Mouse (Mus musculus): ENCODE data around the gene Hdac6. TPM values are rescaled to one million over a fixed set of nuclear protein-coding genes. Genes with fewer than 3 reads are reported as not detected.
"Not testable (repeated sequence)": the region's sequence is repeated elsewhere in the genome, so short reads cannot be mapped to it uniquely, and the experiment has no call there.

The Hdac6 gene
- polyA plus RNA-seq, 1 experiment from 2014 or later, result 46.0 TPM

DNA sequence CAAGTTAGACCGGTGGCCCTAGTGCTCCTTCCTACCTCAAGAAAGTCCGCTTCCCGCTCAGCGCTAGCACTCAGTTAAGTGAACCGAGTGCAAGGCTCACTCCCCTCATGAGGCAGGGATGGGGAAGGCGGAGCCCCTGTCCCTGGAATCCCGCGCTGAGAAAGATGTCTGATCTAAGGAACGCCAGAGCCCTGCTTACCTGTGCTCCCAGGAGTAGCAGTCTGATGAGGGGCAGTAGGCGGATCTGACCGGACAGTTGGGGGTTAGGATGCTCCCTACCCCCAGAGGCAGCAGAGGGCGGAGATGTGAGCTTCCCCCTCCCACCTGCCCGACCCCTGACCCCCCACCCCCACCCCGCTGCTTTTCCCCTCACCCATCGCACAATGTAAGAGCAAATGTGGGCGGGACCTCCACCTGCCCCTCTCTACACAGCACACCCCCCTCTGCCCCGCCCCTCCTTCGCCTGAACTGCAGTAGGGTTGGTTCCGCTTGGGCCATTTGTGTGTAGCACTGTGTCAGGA lies 19.4 kb downstream of the Hdac6 start, which contains the start of gene Eras:
TSS of gene Eras (minus strand) at position 338 of the 521 bp plus-strand sequence.
- H3K9me3 ChIP-seq (ENCODE audit: control insufficient read depth, low read length), result 0 out of 2 replicates have a peak, but pooled peaks cover 2% of the 10 kb centered on the region
- DNase-seq (ENCODE audit: low spot score) (no peak), ATAC-seq (ENCODE audit: low FRiP score) (0 out of 2 replicates have a peak, but pooled peaks have one; percentile 40)

DNA sequence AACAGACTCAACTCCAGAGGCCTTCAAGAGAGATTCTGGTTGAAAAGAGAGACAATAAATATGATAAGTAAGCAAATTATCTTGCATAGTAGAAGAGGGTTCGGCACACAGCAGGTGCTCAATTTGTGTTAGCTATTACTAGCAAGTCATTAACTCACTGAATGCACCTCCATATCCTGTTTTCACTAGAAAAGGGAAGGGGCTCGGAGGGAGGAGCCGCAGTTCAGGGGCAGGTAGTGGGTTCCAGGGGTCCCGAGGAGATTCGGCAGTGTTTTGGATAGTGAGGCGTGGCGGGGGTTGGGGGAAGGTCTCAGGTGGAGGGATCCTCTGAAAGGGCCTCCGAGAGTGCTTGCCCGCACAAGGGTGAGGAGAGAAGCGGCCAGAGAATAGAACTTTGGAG lies 20.6 kb downstream of the Hdac6 start:
- 15% methylated on average over 10 of the region's 10 CpGs for WGBS
- no peak overlapping the region for H3K4me3 ChIP-seq (ENCODE audit: low read depth, low read length)
- ATAC-seq (ENCODE audit: low FRiP score), result no peak
- no peaks in the 10 kb centered on the region for H3K4me1 ChIP-seq (replicated peaks; ENCODE audit: control insufficient read depth, insufficient read depth, low read length)
- DNase-seq (ENCODE audit: low spot score), result no peak
- no peaks in the 10 kb centered on the region for H3K36me3 ChIP-seq (ENCODE audit: control insufficient read depth, insufficient read depth, low read length)
- H3K9me3 ChIP-seq (ENCODE audit: control insufficient read depth, low read length), result 0 out of 2 replicates have a peak, but pooled peaks cover 2% of the 10 kb centered on the region
- no peak overlapping the region for H3K27ac ChIP-seq (ENCODE audit: low read depth, low read length)
- no peak overlapping the region for H3K4me2 ChIP-seq (replicated peaks; ENCODE audit: low read depth, low read length)
- H3K9ac ChIP-seq (ENCODE audit: low read depth, low read length), result no peak overlapping the region
- peaks cover 33% of the 10 kb centered on the region; the same call in 1 of the 2 replicates for H3K27me3 ChIP-seq (ENCODE audit: control insufficient read depth, insufficient read depth, low read length)

More for the DNA sequence above, 19.4 kb downstream of the Hdac6 start, which contains the start of gene Eras:
- H3K4me3 ChIP-seq (ENCODE audit: low read depth, low read length), result no peak within 1 kb of the TSS
- H3K4me2 ChIP-seq (replicated peaks; ENCODE audit: low read depth, low read length), result no peak within 1 kb of the TSS
- WGBS, result 24% methylated on average over 17 of the region's 19 CpGs
- no peak within 1 kb of the TSS for H3K27ac ChIP-seq (ENCODE audit: low read depth, low read length)
- no peak within 1 kb of the TSS for H3K9ac ChIP-seq (ENCODE audit: low read depth, low read length)
- no peaks in the 10 kb centered on the region for H3K36me3 ChIP-seq (ENCODE audit: control insufficient read depth, insufficient read depth, low read length)
- H3K4me1 ChIP-seq (replicated peaks; ENCODE audit: control insufficient read depth, insufficient read depth, low read length), result no peaks in the 10 kb centered on the region
- peaks cover 23% of the 10 kb centered on the region; the same call in 1 of the 2 replicates for H3K27me3 ChIP-seq (ENCODE audit: control insufficient read depth, insufficient read depth, low read length)

DNA sequence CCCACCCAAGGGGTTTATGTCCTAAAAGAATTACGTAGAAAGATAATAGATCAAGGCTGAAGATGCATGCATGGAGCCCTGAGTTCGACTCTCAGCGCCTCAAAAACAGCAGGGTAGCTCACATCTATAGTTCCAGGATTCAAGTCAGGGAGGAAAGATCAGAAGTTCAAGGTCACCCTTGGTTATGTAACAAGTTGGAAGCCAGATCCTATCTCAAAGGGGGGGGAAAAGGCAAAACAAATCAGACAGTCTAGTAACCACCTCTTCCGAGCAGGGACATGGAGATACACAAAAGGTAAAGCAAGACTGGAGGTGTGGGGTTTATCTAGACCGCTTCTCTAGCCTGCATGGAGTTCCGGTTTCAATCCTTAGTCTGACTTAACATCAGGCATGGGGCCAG lies 21.4 kb downstream of the Hdac6 start:
- H3K9ac ChIP-seq (ENCODE audit: low read depth, low read length), result no peak overlapping the region
- no peak overlapping the region for H3K27ac ChIP-seq (ENCODE audit: low read depth, low read length)
- no peaks in the 10 kb centered on the region for H3K4me1 ChIP-seq (replicated peaks; ENCODE audit: control insufficient read depth, insufficient read depth, low read length)
- no peaks in the 10 kb centered on the region for H3K36me3 ChIP-seq (ENCODE audit: control insufficient read depth, insufficient read depth, low read length)
- 78% methylated on average over 6 of the region's 6 CpGs for WGBS
- ATAC-seq (ENCODE audit: low FRiP score), result no peak
- H3K4me2 ChIP-seq (replicated peaks; ENCODE audit: low read depth, low read length), result no peak overlapping the region
- no peak overlapping the region for H3K4me3 ChIP-seq (ENCODE audit: low read depth, low read length)
- H3K27me3 ChIP-seq (ENCODE audit: control insufficient read depth, insufficient read depth, low read length), result peaks cover 33% of the 10 kb centered on the region; the same call in 1 of the 2 replicates
- no peak for DNase-seq (ENCODE audit: low spot score)
- 0 out of 2 replicates have a peak, but pooled peaks cover 2% of the 10 kb centered on the region for H3K9me3 ChIP-seq (ENCODE audit: control insufficient read depth, low read length)

DNA sequence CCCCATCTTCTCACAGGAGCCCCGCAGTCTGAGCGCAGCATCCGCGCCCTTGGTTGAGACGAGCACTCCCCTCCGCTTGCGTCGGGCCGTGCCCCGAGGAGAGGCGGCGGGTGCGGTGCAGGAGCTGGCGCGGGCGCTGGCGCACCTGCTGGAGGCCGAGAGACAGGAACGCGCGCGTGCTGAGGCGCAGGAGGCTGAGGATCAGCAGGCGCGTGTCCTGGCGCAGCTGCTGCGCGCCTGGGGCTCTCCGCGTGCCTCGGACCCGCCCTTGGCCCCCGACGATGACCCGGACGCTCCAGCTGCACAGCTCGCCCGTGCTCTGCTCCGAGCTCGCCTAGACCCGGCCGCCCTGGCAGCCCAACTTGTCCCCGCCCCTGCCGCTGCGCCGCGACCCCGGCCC lies 25.7 kb downstream of the Hdac6 start:
- Histone ChIP-seq H3K27ac (ENCODE audit: low read depth, low read length) (no peak overlapping the region), H3K9me3 (ENCODE audit: control insufficient read depth, low read length) (no peaks in the 10 kb centered on the region), H3K9ac (ENCODE audit: low read depth, low read length) (peak overlapping the region; percentile 33; the same call in 1 of the 2 replicates), H3K4me3 (ENCODE audit: low read depth, low read length) (peak overlapping the region; percentile 28), H3K4me1 (replicated peaks; ENCODE audit: control insufficient read depth, insufficient read depth, low read length) (no peaks in the 10 kb centered on the region), H3K27me3 (ENCODE audit: control insufficient read depth, insufficient read depth, low read length) (peaks cover 28% of the 10 kb centered on the region; the same call in 1 of the 2 replicates), H3K36me3 (ENCODE audit: control insufficient read depth, insufficient read depth, low read length) (no peaks in the 10 kb centered on the region), H3K4me2 (replicated peaks; ENCODE audit: low read depth, low read length) (peak overlapping the region; percentile 38)
- DNase-seq (ENCODE audit: low spot score) (peak; percentile 44), ATAC-seq (ENCODE audit: low FRiP score) (peak; percentile 25; the same call in 1 of the 2 replicates)
- WGBS, result 6% methylated on average over 41 of the region's 48 CpGs

DNA sequence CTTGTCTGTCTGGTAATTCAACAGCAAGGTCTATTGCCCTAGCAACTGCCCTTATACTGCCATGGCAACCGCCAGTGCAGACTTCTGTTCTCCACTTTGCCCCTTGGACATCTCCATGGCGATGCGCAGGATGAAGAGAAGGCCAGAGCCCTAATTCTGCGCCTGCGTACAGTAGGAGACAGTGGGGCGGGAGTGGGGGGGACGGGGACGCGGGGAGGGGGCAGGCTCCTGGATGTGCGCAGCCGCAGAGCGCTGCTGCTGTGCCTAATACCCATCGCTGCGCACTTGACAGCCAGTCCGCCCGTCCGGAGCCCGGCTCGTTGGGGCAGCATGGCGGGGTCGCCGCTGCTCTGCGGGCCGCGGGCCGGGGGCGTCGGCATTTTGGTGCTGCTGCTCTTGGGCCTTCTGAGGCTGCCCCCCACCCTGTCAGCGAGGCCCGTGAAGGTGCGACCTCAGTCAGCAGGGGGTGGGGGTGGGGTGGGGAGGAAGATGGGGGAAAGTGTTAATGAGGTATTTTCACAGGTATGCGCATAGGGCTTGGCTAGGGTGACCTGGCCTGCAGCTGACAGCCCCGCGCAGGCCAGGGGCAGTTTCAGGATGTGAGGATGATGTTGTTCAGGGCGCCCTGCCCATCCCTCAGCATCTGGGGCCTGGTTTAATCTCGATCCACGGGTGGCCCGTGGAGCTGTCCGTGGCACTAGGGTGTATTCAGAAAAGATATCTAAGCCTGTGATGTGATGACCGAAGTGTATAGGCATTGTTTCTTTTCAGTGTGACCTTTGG lies 27.9 kb downstream of the Hdac6 start, which contains the start of gene Pcsk1n:
TSS of gene Pcsk1n (plus strand) at position 222 of the 783 bp plus-strand sequence.
- Histone ChIP-seq H3K9me3 (ENCODE audit: control insufficient read depth, low read length) (no peaks in the 10 kb centered on the region), H3K9ac (ENCODE audit: low read depth, low read length) (peak within 1 kb of the TSS; percentile 42; the same call in 1 of the 2 replicates), H3K27me3 (ENCODE audit: control insufficient read depth, insufficient read depth, low read length) (peaks cover 19% of the 10 kb centered on the region; the same call in 1 of the 2 replicates), H3K4me1 (replicated peaks; ENCODE audit: control insufficient read depth, insufficient read depth, low read length) (no peaks in the 10 kb centered on the region), H3K4me3 (ENCODE audit: low read depth, low read length) (peak within 1 kb of the TSS; percentile 36), H3K4me2 (replicated peaks; ENCODE audit: low read depth, low read length) (peak within 1 kb of the TSS; percentile 48), H3K36me3 (ENCODE audit: control insufficient read depth, insufficient read depth, low read length) (no peaks in the 10 kb centered on the region), H3K27ac (ENCODE audit: low read depth, low read length) (peak within 1 kb of the TSS; percentile 78)
- WGBS, result 17% methylated on average over 26 of the region's 40 CpGs
- DNase-seq (ENCODE audit: low spot score) (peak; percentile 77), ATAC-seq (ENCODE audit: low FRiP score) (peak; percentile 94)

DNA sequence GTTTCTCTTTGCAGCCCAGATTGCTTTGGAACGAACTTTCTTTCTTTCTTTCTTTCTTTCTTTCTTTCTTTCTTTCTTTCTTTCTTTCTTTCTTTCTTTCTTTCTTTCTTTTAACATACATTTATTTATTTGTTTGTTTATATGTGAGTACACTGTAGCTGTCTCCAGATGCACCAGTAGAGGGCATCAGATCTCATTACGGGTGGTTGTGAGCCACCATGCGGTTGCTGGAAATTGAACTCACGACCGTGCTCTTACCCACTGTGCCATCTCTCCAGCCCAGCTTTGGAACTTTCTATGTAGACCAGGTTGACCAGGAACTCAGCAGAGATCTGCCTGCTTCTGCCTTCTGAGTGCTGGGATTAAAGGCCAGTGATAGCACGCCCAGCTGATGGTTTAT lies 29.7 kb downstream of the Hdac6 start:
- not testable (repeated sequence) for H3K9me3 ChIP-seq (ENCODE audit: control insufficient read depth, low read length); H3K27me3 ChIP-seq (ENCODE audit: control insufficient read depth, insufficient read depth, low read length); ATAC-seq (ENCODE audit: low FRiP score); H3K4me2 ChIP-seq (replicated peaks; ENCODE audit: low read depth, low read length); H3K4me3 ChIP-seq (ENCODE audit: low read depth, low read length); DNase-seq (ENCODE audit: low spot score); H3K9ac ChIP-seq (ENCODE audit: low read depth, low read length); H3K36me3 ChIP-seq (ENCODE audit: control insufficient read depth, insufficient read depth, low read length); H3K27ac ChIP-seq (ENCODE audit: low read depth, low read length); H3K4me1 ChIP-seq (replicated peaks; ENCODE audit: control insufficient read depth, insufficient read depth, low read length)
- WGBS, result 70% methylated on average over 6 of the region's 6 CpGs

DNA sequence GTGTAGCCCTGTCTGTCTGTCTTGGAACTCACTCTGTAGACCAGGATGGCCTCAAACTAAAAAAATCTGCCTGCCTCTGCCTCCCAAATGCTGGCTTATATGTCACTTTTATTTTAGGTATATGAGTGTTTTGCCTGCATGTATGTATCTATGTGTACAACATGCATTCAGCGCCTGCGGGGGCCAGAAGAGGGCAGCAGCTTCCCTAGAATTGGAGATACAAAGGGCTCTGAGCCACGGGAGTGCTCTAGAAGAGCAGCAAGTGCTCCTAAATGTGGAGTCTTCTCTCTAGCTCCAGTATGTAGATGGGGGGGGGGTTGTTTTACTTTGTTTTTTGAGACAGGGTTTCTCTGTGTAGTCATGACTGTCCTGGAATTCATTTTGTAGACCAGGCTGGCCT lies 32.0 kb downstream of the Hdac6 start:
- 19% methylated on average over 3 of the region's 3 CpGs for WGBS
- H3K27me3 ChIP-seq (ENCODE audit: control insufficient read depth, insufficient read depth, low read length); H3K4me1 ChIP-seq (replicated peaks; ENCODE audit: control insufficient read depth, insufficient read depth, low read length); H3K9ac ChIP-seq (ENCODE audit: low read depth, low read length); H3K27ac ChIP-seq (ENCODE audit: low read depth, low read length); H3K4me3 ChIP-seq (ENCODE audit: low read depth, low read length); DNase-seq (ENCODE audit: low spot score); H3K4me2 ChIP-seq (replicated peaks; ENCODE audit: low read depth, low read length); H3K9me3 ChIP-seq (ENCODE audit: control insufficient read depth, low read length); H3K36me3 ChIP-seq (ENCODE audit: control insufficient read depth, insufficient read depth, low read length); ATAC-seq (ENCODE audit: low FRiP score): not testable (repeated sequence)

DNA sequence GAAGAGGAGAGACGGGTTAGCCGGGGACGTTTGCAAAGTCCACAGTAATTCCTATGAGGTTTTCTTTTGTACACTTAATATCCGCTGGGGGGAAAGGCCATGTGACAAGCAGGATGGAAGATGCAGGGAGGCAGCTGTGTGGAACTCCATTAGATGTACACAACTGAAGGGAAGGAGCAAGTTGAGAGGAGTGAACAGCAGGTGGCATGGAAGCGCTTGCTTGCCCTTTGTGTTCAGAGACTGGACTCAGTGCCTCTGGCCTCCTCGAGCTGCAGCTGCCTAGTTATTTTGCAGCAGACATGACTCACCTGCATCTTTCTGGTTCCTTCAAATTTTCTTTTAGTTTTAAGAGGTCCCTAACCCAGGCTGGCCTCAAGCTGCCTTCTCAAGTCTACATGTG lies 37.2 kb downstream of the Hdac6 start:
- H3K4me2 ChIP-seq (replicated peaks; ENCODE audit: low read depth, low read length), result no peak overlapping the region
- no peak overlapping the region for H3K9ac ChIP-seq (ENCODE audit: low read depth, low read length)
- no peaks in the 10 kb centered on the region for H3K36me3 ChIP-seq (ENCODE audit: control insufficient read depth, insufficient read depth, low read length)
- no peaks in the 10 kb centered on the region for H3K27me3 ChIP-seq (ENCODE audit: control insufficient read depth, insufficient read depth, low read length)
- no peak overlapping the region for H3K27ac ChIP-seq (ENCODE audit: low read depth, low read length)
- 50% methylated on average over 6 of the region's 6 CpGs for WGBS
- H3K4me3 ChIP-seq (ENCODE audit: low read depth, low read length), result no peak overlapping the region
- DNase-seq (ENCODE audit: low spot score) (no peak), ATAC-seq (ENCODE audit: low FRiP score) (no peak)
- no peaks in the 10 kb centered on the region for H3K4me1 ChIP-seq (replicated peaks; ENCODE audit: control insufficient read depth, insufficient read depth, low read length)
- no peaks in the 10 kb centered on the region for H3K9me3 ChIP-seq (ENCODE audit: control insufficient read depth, low read length)
